Mouse (Mus musculus): Measurements from ENCODE around the gene Ifi213. TPM values are rescaled to one million over a fixed set of nuclear protein-coding genes. Genes with fewer than 3 reads are reported as not detected.
"Not testable (repeated sequence)": the region's sequence is repeated elsewhere in the genome, so short reads cannot be mapped to it uniquely, and the experiment has no call there.

The Ifi213 gene
- 1 to 10 TPM in 3 of 4 experiments, under 1 TPM in 1; 0.87 to 2.0 (median 1.3) TPM for total RNA-seq (2022)

- not testable (repeated sequence) for DNase-seq
These were observed at the start of gene Ifi213 for GRCm38 (mm10) chr1:173598838-173599494. Gene Ifi213 (minus strand): TSS chr1:173599274.

GRCm38 (mm10) chr1:173645393-173645792 is 46.3 kb upstream of the Ifi213 start:
- DNase-seq: no peak

- no peak for DNase-seq
These were observed 35.0 kb upstream of the Ifi213 start for GRCm38 (mm10) chr1:173633969-173634645.

GRCm38 (mm10) chr1:173630622-173631021 is 31.5 kb upstream of the Ifi213 start, which contains the start of gene Ifi209:
Gene Ifi209 (plus strand): TSS chr1:173630917.
- not testable (repeated sequence) for DNase-seq

- no peak for DNase-seq
These were observed 27.6 kb upstream of the Ifi213 start for GRCm38 (mm10) chr1:173626686-173627085.

GRCm38 (mm10) chr1:173624052-173624451 is 25.0 kb upstream of the Ifi213 start:
- DNase-seq: no peak

- DNase-seq: not testable (repeated sequence)
These were observed 23.1 kb upstream of the Ifi213 start for GRCm38 (mm10) chr1:173622216-173622615.

- DNase-seq: not testable (repeated sequence)
These were observed 11.2 kb upstream of the Ifi213 start for GRCm38 (mm10) chr1:173610291-173610690.

GRCm38 (mm10) chr1:173589698-173590097 is 9.4 kb downstream of the Ifi213 start:
- DNase-seq: not testable (repeated sequence)

- no peak for DNase-seq
These were observed 19.0 kb downstream of the Ifi213 start for GRCm38 (mm10) chr1:173579921-173580585.

GRCm38 (mm10) chr1:173579079-173579478 is 20.0 kb downstream of the Ifi213 start:
- DNase-seq: no peak

- DNase-seq: not testable (repeated sequence)
These were observed 48.5 kb downstream of the Ifi213 start for GRCm38 (mm10) chr1:173550491-173551050.

GRCm38 (mm10) chr1:173548798-173549197 is 50.3 kb downstream of the Ifi213 start:
- DNase-seq: not testable (repeated sequence)

- not testable (repeated sequence) for DNase-seq
These were observed 63.3 kb downstream of the Ifi213 start, which contains the start of gene Ifi214 for GRCm38 (mm10) chr1:173535791-173536190. Gene Ifi214 (minus strand): TSS chr1:173535957.

- DNase-seq: no peak
These were observed 77.6 kb downstream of the Ifi213 start for GRCm38 (mm10) chr1:173521452-173521851.

Small RNA genes lying within 50 kb of the gene (microRNA-seq; reads per million reads assigned to microRNA genes)
- gene Gm44339: 0 reads per million in 2 experiments
- 0 reads per million in 2 experiments for gene Gm44481

Other genes starting within 250 kb of the Ifi213 start
- 1 to 10 TPM; 1.4 to 3.3 (median 1.9) TPM for gene Aim2, start 248.4 kb downstream of the Ifi213 start, total RNA-seq (2022)
- gene Cadm3, start 231.6 kb downstream of the Ifi213 start, total RNA-seq (2022): 1 to 10 TPM; 3.5 to 6.9 (median 4.7) TPM
- gene Ifi206, start 108.2 kb downstream of the Ifi213 start, total RNA-seq (2022): under 1 TPM; 0.65 to 0.98 (median 0.76) TPM
- gene Ifi214, start 63.3 kb downstream of the Ifi213 start, total RNA-seq (2022): under 1 TPM in 2 of 4 experiments, not detected in 2; 0.16 to 0.18 TPM
- 1 to 10 TPM in 3 of 4 experiments, under 1 TPM in 1; 0.70 to 1.3 (median 1.2) TPM for gene Ifi209, start 31.6 kb upstream of the Ifi213 start, total RNA-seq (2022)
- gene Ifi208, start 74.4 kb upstream of the Ifi213 start, total RNA-seq (2022): 1 to 10 TPM; 1.5 to 3.0 (median 2.3) TPM
- 1 to 10 TPM; 3.4 to 6.7 (median 4.5) TPM for gene Ifi207, start 142.5 kb upstream of the Ifi213 start, total RNA-seq (2022)
- 1 to 10 TPM; 4.8 to 6.7 (median 5.6) TPM for gene Ifi204, start 167.7 kb upstream of the Ifi213 start, total RNA-seq (2022)